ENCODE assay signal across 13 mouse cellular contexts in the genomic region with DNA sequence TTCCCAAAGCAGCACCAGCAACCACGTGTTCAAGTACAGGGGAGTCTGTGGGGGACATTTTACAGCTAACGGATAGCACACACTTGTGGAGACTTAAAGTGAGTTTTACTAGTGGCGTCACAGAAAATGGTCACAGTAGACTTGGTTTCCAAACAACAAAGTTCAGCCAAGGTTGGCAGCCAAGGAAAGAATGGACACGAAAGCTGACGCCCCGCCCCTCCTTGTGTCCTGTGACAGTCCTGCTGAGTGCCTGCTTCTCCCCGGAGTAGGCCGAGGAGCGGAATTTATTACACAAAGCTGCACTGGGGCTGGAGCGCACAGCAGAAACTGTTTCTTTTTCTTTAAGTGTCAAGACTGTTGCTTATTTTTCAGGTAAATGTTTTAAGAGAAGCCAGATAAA. TPM values are rescaled to one million over a fixed set of nuclear protein-coding genes. Genes with fewer than 3 reads are reported as not detected.
A peak's percentile ranks its signal among the peaks of the same experiment; 100 is the strongest.
DNase-seq lines count a peak whose midpoint lies in the region; ATAC-seq and TF ChIP-seq lines count a peak whose summit lies in the region.
"Had no signal": no experiment of that assay in that cellular context is flagged by ENCODE, and none has a peak within 500 bp of the region (broad histone marks: within the 10 kb centered on the region; RNA-seq: fewer than 3 reads in every experiment).

No protein-coding gene starts in this region.

- no peak for TF ChIP-seq POLR2A in lung, adult 2 months (IDR thresholded peaks at IDR 0.05; ENCODE audit: borderline replicate concordance, extremely low read depth, low read depth, low read length)

- peak; percentile 6 for DNase-seq in forebrain, embryonic 14.5 days (ENCODE audit: low spot score)
- no peak for DNase-seq in forebrain, embryonic 11.5 days (ENCODE audit: low spot score)
- peak; percentile 13 for DNase-seq in Muller cell, postnatal 12 days (ENCODE audit: inconsistent ontology term)
- peak; percentile 26 for DNase-seq in embryo, embryonic 11 days
- DNase-seq in lung, adult 2 months, result peak; percentile 25
- no peak for DNase-seq in B cell, adult 2 months
- DNase-seq in liver, embryonic 11.5 days (ENCODE audit: low spot score), result no peak
- no peak for DNase-seq in left cerebral cortex, postnatal 10 days (ENCODE audit: extremely low spot score in 1 of 2, low spot score in 2 of 2)
- DNase-seq: cerebellum, adult 9-10 months; right cerebral cortex, postnatal 4 days; thymus, adult 2 months had no signal

- WGBS in forebrain, embryonic 14.5 days, result 35% methylated on average over 10 of the region's 10 CpGs
- 51% methylated on average over 10 of the region's 10 CpGs for WGBS in forebrain, embryonic 11.5 days
- 63% methylated on average over 10 of the region's 10 CpGs for WGBS in lung, adult 2 months
- 81% methylated on average over 10 of the region's 10 CpGs for WGBS in liver, embryonic 11.5 days

- no peak overlapping the region for H3K27ac ChIP-seq in forebrain, embryonic 14.5 days (ENCODE audit: low read depth, low read length)
- no peak overlapping the region for H3K27ac ChIP-seq in forebrain, embryonic 11.5 days (ENCODE audit: low read depth, low read length)
- no peak overlapping the region for H3K27ac ChIP-seq in liver, embryonic 11.5 days (ENCODE audit: low read depth, low read length)
- H3K27ac ChIP-seq: limb, embryonic 12.5 days; midbrain, embryonic 13.5 days had no signal

- H3K4me3 ChIP-seq in forebrain, embryonic 14.5 days (ENCODE audit: low read depth, low read length), result no peak overlapping the region
- no peak overlapping the region for H3K4me3 ChIP-seq in forebrain, embryonic 11.5 days (ENCODE audit: low read depth, low read length)
- H3K4me3 ChIP-seq in lung, adult 2 months (replicated peaks; ENCODE audit: extremely low read depth, low read depth, low read length), result no peak overlapping the region
- no peak overlapping the region for H3K4me3 ChIP-seq in liver, embryonic 11.5 days (ENCODE audit: low read depth, low read length)
- H3K4me3 ChIP-seq: limb, embryonic 12.5 days; midbrain, embryonic 13.5 days had no signal

- TF ChIP-seq CTCF in lung, adult 2 months (IDR thresholded peaks at IDR 0.05; ENCODE audit: insufficient read depth, low read length), result no peak

- no peaks in the 10 kb centered on the region for H3K9me3 ChIP-seq in forebrain, embryonic 14.5 days (replicated peaks; ENCODE audit: control insufficient read depth, low read length)
- no peaks in the 10 kb centered on the region for H3K9me3 ChIP-seq in forebrain, embryonic 11.5 days (ENCODE audit: control insufficient read depth, low read length)
- H3K9me3 ChIP-seq in liver, embryonic 11.5 days (ENCODE audit: control insufficient read depth, low read length), result no peaks in the 10 kb centered on the region
- H3K9me3 ChIP-seq: limb, embryonic 12.5 days; midbrain, embryonic 13.5 days had no signal

- no peak overlapping the region for H3K4me2 ChIP-seq in forebrain, embryonic 14.5 days (ENCODE audit: low read length)
- H3K4me2 ChIP-seq in forebrain, embryonic 11.5 days (ENCODE audit: low read depth, low read length, severe bottlenecking), result no peak overlapping the region
- H3K4me2 ChIP-seq in liver, embryonic 11.5 days, result no peak overlapping the region
- H3K4me2 ChIP-seq: limb, embryonic 12.5 days; midbrain, embryonic 13.5 days had no signal

- intact Hi-C loops in left cerebral cortex, postnatal 10 days (cut with DNase I), result no loop called here

- H3K27me3 ChIP-seq in forebrain, embryonic 14.5 days (replicated peaks; ENCODE audit: control insufficient read depth, insufficient read depth, low read length), result no peaks in the 10 kb centered on the region
- H3K27me3 ChIP-seq in forebrain, embryonic 11.5 days (ENCODE audit: control insufficient read depth, insufficient read depth, low read length), result no peaks in the 10 kb centered on the region
- H3K27me3 ChIP-seq in liver, embryonic 11.5 days (replicated peaks; ENCODE audit: control insufficient read depth, insufficient read depth, low read length), result no peaks in the 10 kb centered on the region
- H3K27me3 ChIP-seq: midbrain, embryonic 13.5 days had no signal

- H3K4me1 ChIP-seq in forebrain, embryonic 14.5 days (ENCODE audit: control insufficient read depth, insufficient read depth, low read length), result peaks cover 9% of the 10 kb centered on the region
- 0 out of 2 replicates have a peak, but pooled peaks cover 2% of the 10 kb centered on the region for H3K4me1 ChIP-seq in forebrain, embryonic 11.5 days (replicated peaks; ENCODE audit: control insufficient read depth, insufficient read depth, low read length)
- H3K4me1 ChIP-seq in lung, adult 2 months (ENCODE audit: control insufficient read depth, insufficient read depth, low read length), result no peaks in the 10 kb centered on the region
- H3K4me1 ChIP-seq in liver, embryonic 11.5 days (replicated peaks; ENCODE audit: control insufficient read depth, insufficient read depth, low read length), result no peaks in the 10 kb centered on the region
- H3K4me1 ChIP-seq: midbrain, embryonic 13.5 days had no signal

- no peaks in the 10 kb centered on the region for H3K36me3 ChIP-seq in forebrain, embryonic 14.5 days (ENCODE audit: control insufficient read depth, insufficient read depth, low read length)
- no peaks in the 10 kb centered on the region for H3K36me3 ChIP-seq in forebrain, embryonic 11.5 days (ENCODE audit: control insufficient read depth, insufficient read depth, low read length)
- H3K36me3 ChIP-seq in liver, embryonic 11.5 days (ENCODE audit: control insufficient read depth, insufficient read depth, low read length), result no peaks in the 10 kb centered on the region
- H3K36me3 ChIP-seq: limb, embryonic 12.5 days; midbrain, embryonic 13.5 days had no signal

- H3K9ac ChIP-seq in forebrain, embryonic 14.5 days (ENCODE audit: low read length), result no peak overlapping the region
- H3K9ac ChIP-seq in forebrain, embryonic 11.5 days (ENCODE audit: low read length), result no peak overlapping the region
- no peak overlapping the region for H3K9ac ChIP-seq in liver, embryonic 11.5 days (ENCODE audit: low read depth, low read length)
- H3K9ac ChIP-seq: limb, embryonic 12.5 days; midbrain, embryonic 13.5 days had no signal

- ATAC-seq in forebrain, embryonic 14.5 days, result no peak
- ATAC-seq in forebrain, embryonic 11.5 days (replicated peaks; ENCODE audit: low FRiP score), result no peak
- no peak for ATAC-seq in liver, embryonic 11.5 days (replicated peaks; ENCODE audit: low FRiP score)
- ATAC-seq: midbrain, embryonic 13.5 days had no signal

RNA-seq across cellular contexts. Expression of a gene that starts 58.2 kb away (rescaled TPM):
- polyA plus RNA-seq in forebrain, embryonic 14.5 days (2014; fragmentation: Nextera tagmentation; extraction: Ambion mirVana), result 43.8 and 50.8 TPM in 2 replicates
- polyA plus RNA-seq in forebrain, embryonic 11.5 days (2014; fragmentation: Nextera tagmentation; extraction: Ambion mirVana), result 47.1 and 49.6 TPM in 2 replicates
- polyA plus RNA-seq in lung, adult 2 months (2012; rRNA removed), result 13.9 and 21.1 TPM in 2 replicates
- polyA plus RNA-seq in liver, embryonic 11.5 days (2014; fragmentation: Nextera tagmentation; extraction: Ambion mirVana), result 37.5 and 41.6 TPM in 2 replicates
- 10 to 100 TPM; 42.1 to 42.7 TPM for total RNA-seq in left cerebral cortex, postnatal 10 days (2021)

Comparison
In these comparisons a context has a peak if more than half of its experiments do, and no peak if none do; other contexts are left out.
1. DNase-seq: peak in forebrain, embryonic 14.5 days (single experiment), Muller cell, postnatal 12 days (single experiment), embryo, embryonic 11 days (single experiment) and lung, adult 2 months (single experiment); none in forebrain, embryonic 11.5 days (single experiment), B cell, adult 2 months (0 of 2), liver, embryonic 11.5 days (single experiment) and left cerebral cortex, postnatal 10 days (0 of 2).